Mouse (Mus musculus) brown adipose tissue, adult 24 weeks (tissue): Measurements from ENCODE around the gene Rapgef5. TPM values are rescaled to one million over a fixed set of nuclear protein-coding genes. Genes with fewer than 3 reads are reported as not detected.

Experiments used
- H3K27ac ChIP-seq: fragments of 200-500 bp; replicated peaks from 2 replicates; pipeline ENCODE4 v1.5.1; 2012; ENCODE audit warnings: low read depth, mild to moderate bottlenecking, low read length
- H3K4me1 ChIP-seq: fragments of 200-500 bp; 2 replicates; pipeline ENCODE4 v1.6.1; 2012; ENCODE audit warnings: low read length, mixed read lengths; ENCODE audit not compliant: control insufficient read depth, insufficient read depth, insufficient read length
- H3K4me3 ChIP-seq: fragments of 200-500 bp; 2 replicates; pipeline ENCODE4 v1.5.1; 2012; ENCODE audit warnings: low read depth, mild to moderate bottlenecking, low read length, moderate library complexity; ENCODE audit not compliant: insufficient read depth
- polyA plus RNA-seq: library from polyadenylated mRNA; stranded (reverse); fragments of >200 nt; gene quantifications from 2 replicates; pipeline ENCODE4 v1.2.4, GENCODE M21; 2012; ENCODE audit not compliant: missing spikeins, insufficient read depth, insufficient read length

The Rapgef5 gene
- polyA plus RNA-seq, 1 experiment = 7.1 TPM

GRCm38 (mm10) chr12:117721748-117722150 is 205.5 kb downstream of the Rapgef5 start:
- Histone ChIP-seq H3K4me1 (peaks cover 9% of the 10 kb centered on the region), H3K27ac (peak overlapping the region; percentile 35), H3K4me3 (no peak overlapping the region)

GRCm38 (mm10) chr12:117725011-117725410 is 208.7 kb downstream of the Rapgef5 start:
- peaks cover 17% of the 10 kb centered on the region for H3K4me1 ChIP-seq
- H3K27ac ChIP-seq = no peak overlapping the region
- H3K4me3 ChIP-seq = no peak overlapping the region

DNA sequence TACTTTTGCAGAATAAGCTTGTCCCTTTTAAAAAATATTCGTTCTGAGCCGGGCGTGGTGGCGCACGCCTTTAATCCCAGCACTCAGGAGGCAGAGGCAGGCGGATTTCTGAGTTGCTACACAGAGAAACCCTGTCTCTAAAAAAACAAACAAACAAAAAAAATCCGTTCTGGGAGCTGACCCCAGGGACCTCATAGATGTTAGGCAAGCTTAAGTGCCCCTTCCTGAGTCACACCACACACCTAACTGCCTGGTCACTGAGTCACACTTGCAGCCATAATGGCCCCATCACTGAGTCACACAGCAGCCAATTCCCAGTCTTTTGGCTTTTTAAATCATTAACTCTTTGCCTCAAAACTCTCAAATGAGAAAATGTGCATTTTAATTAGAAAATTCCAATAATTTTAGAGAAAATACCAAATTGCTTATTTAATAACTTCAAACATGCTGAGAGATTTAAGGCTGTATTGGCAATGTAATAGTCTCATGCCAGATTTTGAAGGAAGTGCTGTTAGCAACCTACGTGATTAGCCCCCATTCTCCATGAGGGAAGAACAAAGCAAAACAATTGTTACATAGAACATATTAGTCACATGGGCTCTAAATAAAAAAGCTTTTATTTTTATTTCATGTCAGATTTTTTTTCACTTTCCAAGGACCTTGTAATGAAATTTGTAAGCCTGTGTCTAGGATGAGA is 211.3 kb downstream of the Rapgef5 start:
- H3K4me3 ChIP-seq = no peak overlapping the region
- H3K4me1 ChIP-seq = peaks cover 8% of the 10 kb centered on the region; the same call in 1 of the 2 replicates
- peak overlapping the region; percentile 42; the same call in 1 of the 2 replicates for H3K27ac ChIP-seq

DNA sequence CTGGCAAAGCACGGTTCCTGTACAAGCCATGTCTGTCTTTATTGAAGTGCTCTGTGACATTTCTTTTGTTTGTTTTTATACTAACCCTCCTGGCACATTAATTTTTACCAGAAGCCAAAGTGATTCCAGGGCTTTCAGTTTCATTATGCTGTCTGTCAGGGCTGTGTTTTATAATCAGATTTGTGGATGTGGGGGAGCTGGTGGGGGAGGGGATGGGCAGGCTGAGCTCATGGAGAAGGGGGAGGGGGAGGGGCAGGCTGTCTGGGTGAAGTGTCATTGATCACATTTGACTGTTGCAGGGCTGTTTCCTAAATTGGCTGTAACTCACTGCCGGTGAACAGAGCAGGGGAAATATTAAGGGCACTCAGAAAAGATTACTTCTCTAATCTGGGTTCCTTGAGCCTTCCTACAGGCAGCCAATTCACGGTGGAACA is 211.9 kb downstream of the Rapgef5 start:
- peaks cover 8% of the 10 kb centered on the region; the same call in 1 of the 2 replicates for H3K4me1 ChIP-seq
- peak overlapping the region; percentile 80 for H3K27ac ChIP-seq
- H3K4me3 ChIP-seq = peak overlapping the region; percentile 26

DNA sequence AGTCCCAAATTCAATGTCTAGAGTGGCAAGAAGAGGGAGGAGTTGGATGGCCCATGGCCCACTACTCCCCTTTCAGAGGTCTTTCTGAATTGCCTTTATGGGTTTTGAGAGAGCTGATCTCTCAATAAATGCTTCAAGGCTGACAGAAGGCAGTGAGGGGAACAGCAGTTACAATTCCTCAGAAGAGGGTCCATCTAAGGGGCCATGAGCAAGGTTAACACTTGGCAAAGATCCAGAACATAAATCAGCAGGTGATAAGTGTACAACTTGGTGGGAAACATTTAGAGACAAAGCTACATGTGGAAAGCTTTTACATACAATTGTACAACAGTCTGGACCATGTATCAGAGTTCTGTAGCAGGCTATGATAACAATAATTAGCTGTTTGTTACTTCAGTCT is 217.3 kb downstream of the Rapgef5 start:
- H3K4me1 ChIP-seq = peaks cover 5% of the 10 kb centered on the region; the same call in 1 of the 2 replicates
- no peak overlapping the region for H3K27ac ChIP-seq
- no peak overlapping the region for H3K4me3 ChIP-seq

DNA sequence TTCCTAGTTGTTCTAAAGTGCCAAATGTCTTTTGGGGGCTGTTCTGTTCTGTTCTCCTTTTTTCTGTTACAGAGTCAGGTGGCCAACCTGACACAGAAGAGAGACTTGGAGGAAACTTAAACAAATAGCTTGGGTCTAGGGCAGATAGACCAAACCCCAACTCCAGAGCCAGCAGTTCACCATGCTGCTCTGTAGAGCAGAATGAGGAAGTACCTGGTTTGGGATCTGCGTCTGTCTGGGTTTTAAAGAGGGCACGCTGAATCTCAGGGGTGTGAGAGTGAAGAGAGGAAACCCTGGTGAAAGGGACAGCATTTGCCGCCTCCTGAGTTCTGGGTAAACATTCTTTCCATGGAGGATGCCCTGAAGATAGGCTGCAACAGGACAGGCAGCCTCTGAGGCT is 219.9 kb downstream of the Rapgef5 start:
- H3K4me1 ChIP-seq = 0 out of 2 replicates have a peak, but pooled peaks cover 2% of the 10 kb centered on the region
- no peak overlapping the region for H3K27ac ChIP-seq

DNA sequence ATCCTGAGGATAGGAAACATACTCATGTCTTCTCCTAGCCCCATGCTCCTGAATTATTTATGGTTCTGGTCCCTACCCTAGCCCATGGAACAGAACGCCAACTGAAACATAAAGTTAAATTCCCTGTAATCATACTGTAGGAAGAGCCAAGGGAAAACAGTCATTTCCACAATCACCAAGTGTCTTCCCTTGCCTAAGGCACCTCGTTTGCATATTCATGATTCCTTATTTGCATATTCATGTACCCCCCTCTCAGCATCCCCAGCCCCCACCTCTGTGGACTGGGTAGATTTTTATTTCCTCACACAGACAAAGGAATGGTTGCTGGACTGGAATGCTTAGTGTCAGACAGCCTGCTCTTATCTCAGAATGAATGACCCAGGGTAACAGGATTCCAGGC is 220.6 kb downstream of the Rapgef5 start:
- Histone ChIP-seq H3K4me1 (0 out of 2 replicates have a peak, but pooled peaks cover 2% of the 10 kb centered on the region), H3K4me3 (no peak overlapping the region), H3K27ac (no peak overlapping the region)

More for the DNA sequence above, 219.9 kb downstream of the Rapgef5 start:
- H3K4me3 ChIP-seq = no peak overlapping the region

GRCm38 (mm10) chr12:117737332-117738031 is 221.2 kb downstream of the Rapgef5 start:
- no peak overlapping the region for H3K4me3 ChIP-seq
- 0 out of 2 replicates have a peak, but pooled peaks cover 2% of the 10 kb centered on the region for H3K4me1 ChIP-seq
- no peak overlapping the region for H3K27ac ChIP-seq

DNA sequence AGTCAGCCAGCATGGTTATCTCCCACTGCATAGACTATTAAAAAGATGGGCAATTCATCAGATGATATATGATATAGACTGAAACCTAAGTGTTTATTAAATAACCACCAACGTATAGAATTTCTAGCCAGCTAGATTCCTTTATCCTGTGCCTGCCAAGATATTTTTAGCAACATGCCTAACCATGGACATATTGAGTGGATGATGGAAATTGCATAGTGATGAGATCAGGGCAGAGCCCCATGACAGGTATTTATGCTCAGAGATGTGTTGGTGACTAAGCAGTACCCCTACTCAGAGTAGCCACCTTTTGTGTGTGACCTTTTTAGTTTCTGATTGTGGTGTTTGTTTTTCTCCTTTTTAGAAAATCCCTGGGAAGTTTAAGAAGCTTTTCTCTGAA is 226.2 kb downstream of the Rapgef5 start:
- H3K4me1 ChIP-seq = peaks cover 9% of the 10 kb centered on the region; the same call in 1 of the 2 replicates
- no peak overlapping the region for H3K27ac ChIP-seq
- H3K4me3 ChIP-seq = no peak overlapping the region

DNA sequence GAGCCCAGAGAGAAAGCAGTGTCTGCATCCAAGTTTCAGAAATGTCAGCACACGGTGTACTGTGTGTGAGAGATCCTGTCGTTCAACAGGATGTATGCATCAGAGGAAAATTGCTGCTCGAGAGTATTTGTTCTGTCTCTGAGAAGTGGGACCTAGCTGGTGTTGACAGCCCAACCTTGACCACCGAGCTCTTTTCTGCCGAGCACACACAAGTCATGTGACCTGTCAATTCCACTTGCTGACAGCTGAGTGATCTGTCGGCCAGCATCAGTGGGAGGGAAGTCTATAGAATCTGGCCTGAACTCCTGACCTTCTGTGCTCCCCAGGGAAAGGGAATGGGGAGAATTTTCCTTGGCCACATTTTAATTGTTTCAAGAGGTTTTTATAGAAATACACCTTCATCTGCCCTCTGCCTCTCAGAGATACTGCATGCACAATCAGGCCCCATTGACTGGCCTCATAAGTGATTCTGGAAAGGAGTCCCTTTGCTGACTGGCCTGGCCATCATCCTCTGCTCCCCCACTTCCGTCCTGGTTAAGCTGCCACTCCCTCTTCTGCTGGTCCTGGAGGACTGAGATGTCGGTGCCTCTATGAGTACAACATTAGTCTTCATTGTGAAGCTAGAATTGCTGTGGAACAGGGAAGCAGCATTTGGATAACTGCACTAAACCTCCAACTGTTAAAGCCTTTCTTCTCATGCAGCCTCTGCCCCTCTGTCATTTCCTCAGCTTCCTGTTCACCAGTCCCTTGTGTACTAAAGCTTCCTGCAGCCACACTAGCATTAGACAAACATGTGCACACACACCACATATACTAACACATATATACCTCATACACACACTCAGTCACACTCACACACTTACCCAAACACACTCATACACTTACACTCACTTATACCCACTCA is 228.6 kb downstream of the Rapgef5 start:
- peak overlapping the region; percentile 39 for H3K27ac ChIP-seq
- peaks cover 9% of the 10 kb centered on the region; the same call in 1 of the 2 replicates for H3K4me1 ChIP-seq
- H3K4me3 ChIP-seq = no peak overlapping the region

- no peak overlapping the region for H3K27ac ChIP-seq
- peaks cover 16% of the 10 kb centered on the region; the same call in 1 of the 2 replicates for H3K4me1 ChIP-seq
- H3K4me3 ChIP-seq = no peak overlapping the region
Measured at GRCm38 (mm10) chr12:117746611-117747010, 230.3 kb downstream of the Rapgef5 start.

DNA sequence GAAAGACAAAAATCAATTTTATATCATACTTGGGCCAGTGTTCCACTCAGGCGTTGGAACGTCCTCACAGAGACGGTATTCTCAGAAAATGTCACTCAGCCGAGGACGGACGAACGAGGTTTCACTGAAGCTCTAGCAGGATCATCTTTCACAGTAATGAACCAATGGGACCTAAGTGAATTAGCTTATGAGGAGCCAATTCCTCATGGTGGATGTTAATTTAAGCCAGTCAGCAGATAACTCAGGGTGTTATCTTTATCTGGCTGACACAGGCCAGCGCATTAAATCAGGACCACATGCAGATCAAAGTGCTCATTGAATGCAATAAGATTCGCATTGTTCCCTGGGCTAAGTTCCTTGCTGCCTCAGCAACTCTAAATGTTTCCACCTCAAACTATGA is 234.8 kb downstream of the Rapgef5 start:
- Histone ChIP-seq H3K4me1 (peaks cover 25% of the 10 kb centered on the region), H3K27ac (peak overlapping the region; percentile 96), H3K4me3 (no peak overlapping the region)

DNA sequence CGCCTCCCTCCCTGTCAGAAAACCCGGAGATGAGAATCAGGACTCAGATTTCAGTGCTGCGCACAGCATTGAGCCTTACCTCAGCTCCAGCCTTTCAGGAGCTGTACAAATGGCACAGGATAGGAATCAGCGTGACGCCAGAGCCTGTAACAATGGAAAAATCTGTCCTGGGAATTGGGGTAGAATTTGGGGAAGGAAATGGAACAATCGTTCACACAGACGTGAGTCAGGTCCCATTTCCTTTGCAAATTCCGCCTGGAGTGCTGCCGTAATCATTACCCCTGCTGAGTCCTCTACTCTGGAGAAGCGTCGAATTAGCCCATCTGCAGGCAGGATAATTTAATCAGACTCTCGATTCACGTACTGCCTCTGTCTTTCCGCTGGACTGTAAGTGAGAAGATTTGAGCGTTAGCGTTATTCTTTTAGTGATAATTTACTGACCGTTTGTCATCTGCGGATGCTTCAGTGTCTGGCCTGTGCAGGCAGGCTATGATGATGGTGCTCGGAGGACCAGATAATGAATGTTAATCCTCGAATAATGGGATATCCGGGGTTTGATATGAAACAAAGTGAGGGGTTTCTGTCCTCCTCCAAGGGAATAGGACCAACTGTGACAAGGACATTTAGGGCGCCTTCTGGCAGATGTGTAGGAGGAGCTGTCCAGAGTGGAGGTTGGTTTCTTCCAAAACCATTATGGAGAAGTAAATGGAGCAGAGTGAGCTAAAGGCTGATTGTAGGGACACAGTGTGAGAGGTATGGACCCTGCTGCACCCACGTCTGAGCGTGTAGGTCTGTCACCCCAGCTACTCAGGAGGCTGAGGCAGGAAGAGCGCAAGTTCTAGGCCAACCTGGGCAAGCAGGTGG is 235.5 kb downstream of the Rapgef5 start:
- peaks cover 25% of the 10 kb centered on the region for H3K4me1 ChIP-seq
- no peak overlapping the region for H3K4me3 ChIP-seq
- peak overlapping the region; percentile 96 for H3K27ac ChIP-seq

- Histone ChIP-seq H3K4me3 (no peak overlapping the region), H3K4me1 (peaks cover 22% of the 10 kb centered on the region), H3K27ac (peak overlapping the region; percentile 41)
Measured at GRCm38 (mm10) chr12:117756010-117756409, 239.7 kb downstream of the Rapgef5 start.
